Comparison of ENCODE assay signal across 21 mouse cellular contexts in the genomic region with DNA sequence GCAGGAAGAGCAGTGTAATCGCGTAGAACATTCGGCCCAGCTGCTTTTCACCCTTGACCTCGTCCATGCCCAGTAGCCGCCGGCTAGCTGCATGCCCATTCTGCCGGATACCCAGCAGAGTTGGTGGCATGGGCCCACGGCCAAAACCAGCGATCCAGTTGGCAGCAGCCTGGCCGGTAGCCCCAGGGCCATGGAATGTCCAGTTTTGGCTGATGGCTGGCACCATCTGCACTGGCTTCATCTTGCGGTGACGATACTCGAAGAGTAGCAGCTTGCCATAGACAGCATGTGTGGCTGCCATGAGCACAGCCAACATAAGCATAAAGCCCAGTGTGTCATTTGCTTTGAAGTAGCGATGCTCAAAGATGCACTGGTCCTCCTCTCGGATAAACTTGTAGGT. TPM values are rescaled to one million over a fixed set of nuclear protein-coding genes. Genes with fewer than 3 reads are reported as not detected.
DNase-seq lines count a peak whose midpoint lies in the region; TF ChIP-seq lines count a peak whose summit lies in the region.
"Had no signal": no experiment of that assay in that cellular context is flagged by ENCODE, and none has a peak within 500 bp of the region (broad histone marks: within the 10 kb centered on the region; RNA-seq: fewer than 3 reads in every experiment).

No protein-coding gene starts in this region.

- no peaks in the 10 kb centered on the region for H3K36me3 ChIP-seq in E14TG2a.4 (ENCODE audit: insufficient read depth, low read length)
- H3K36me3 ChIP-seq: G1E; lung, embryonic 15.5 days; stomach, embryonic 15.5 days had no signal

- WGBS in cerebellum, adult 2 months: 11% methylated on average over 15 of the region's 15 CpGs

- peak overlapping the region; percentile 53 for H3K4me3 ChIP-seq in E14TG2a.4 (replicated peaks; ENCODE audit: low read length)
- H3K4me3 ChIP-seq in cerebellum, adult 2 months (replicated peaks; ENCODE audit: insufficient read depth, low read depth, low read length): no peak overlapping the region
- H3K4me3 ChIP-seq: forebrain, embryonic 10.5 days; limb, embryonic 15.5 days; lung, embryonic 15.5 days; stomach, embryonic 15.5 days had no signal

- H3K27me3 ChIP-seq in E14TG2a.4 (ENCODE audit: insufficient read depth, low read length): no peaks in the 10 kb centered on the region
- no peaks in the 10 kb centered on the region for H3K27me3 ChIP-seq in cerebellum, adult 2 months (ENCODE audit: control insufficient read depth, insufficient read depth, low read length)

- no peak for TF ChIP-seq CTCF in E14TG2a.4 (conservative IDR thresholded peaks at IDR 0.05; ENCODE audit: low read length)
- TF ChIP-seq CTCF in cerebellum, adult 2 months (IDR thresholded peaks at IDR 0.05; ENCODE audit: borderline replicate concordance, insufficient read depth, low read depth, low read length): no peak

- H3K4me1 ChIP-seq in E14TG2a.4 (replicated peaks; ENCODE audit: low read depth, low read length): peaks cover 11% of the 10 kb centered on the region
- H3K4me1 ChIP-seq in cerebellum, adult 2 months (ENCODE audit: control insufficient read depth, insufficient read depth, low read length): peaks cover 13% of the 10 kb centered on the region
- H3K4me1 ChIP-seq: limb, embryonic 15.5 days; lung, embryonic 15.5 days; stomach, embryonic 15.5 days had no signal

- no peaks in the 10 kb centered on the region for H3K9me3 ChIP-seq in E14TG2a.4 (ENCODE audit: low read length)
- H3K9me3 ChIP-seq: forebrain, embryonic 10.5 days; G1E; limb, embryonic 15.5 days; lung, embryonic 15.5 days; stomach, embryonic 15.5 days had no signal

- H3K27ac ChIP-seq in cerebellum, adult 2 months (ENCODE audit: insufficient read depth, low read length): peak overlapping the region; percentile 15
- H3K27ac ChIP-seq: forebrain, embryonic 10.5 days; limb, embryonic 15.5 days; liver, embryonic 14.5 days; lung, embryonic 15.5 days; macrophage; stomach, embryonic 15.5 days had no signal

- no peak for TF ChIP-seq POLR2A in cerebellum, adult 2 months (IDR thresholded peaks at IDR 0.05; ENCODE audit: borderline replicate concordance, insufficient read depth, low read length)

- peak; percentile 18 for DNase-seq in gastrocnemius, postnatal 25 days
- DNase-seq in gastrocnemius, postnatal 10 days: no peak
- peak; percentile 65 to 72 for DNase-seq in cerebellum, adult 2 months
- DNase-seq in cerebellum, postnatal 25 days: peak; percentile 65 to 75
- no peak for DNase-seq in ovary, adult 18-20 months (ENCODE audit: low spot score)
- no peak for DNase-seq in thymus, postnatal 10 days (ENCODE audit: low spot score in 2 of 2)
- DNase-seq: adrenal gland, adult 2 months; forebrain, postnatal 0 days; kidney, adult 11 months; layer of hippocampus, adult 9-11 months; thymus, adult 18-20 months had no signal

RNA-seq across cellular contexts. Expression of a gene that starts 4.4 kb away (rescaled TPM):
- total RNA-seq in gastrocnemius, postnatal 25 days (2021): 1 to 10 TPM; 8.2 to 9.3 TPM
- total RNA-seq in gastrocnemius, postnatal 10 days (2021): 10 to 100 TPM; 12.3 to 17.8 TPM
- 191 and 195 TPM in 2 replicates for polyA plus RNA-seq in cerebellum, adult 2 months (2012; rRNA removed)

RNA-seq across cellular contexts. Expression of a gene that starts 19.3 kb away (rescaled TPM):
- total RNA-seq in gastrocnemius, postnatal 25 days (2021): 1 to 10 TPM in 1 of 2 experiments, under 1 TPM in 1; 0.72 to 1.3 TPM
- 1 to 10 TPM; 2.7 to 4.3 TPM for total RNA-seq in gastrocnemius, postnatal 10 days (2021)
- polyA plus RNA-seq in cerebellum, adult 2 months (2012; rRNA removed): 25.5 and 28.8 TPM in 2 replicates

RNA-seq across cellular contexts. Expression of a gene that starts 21.9 kb away (rescaled TPM):
- total RNA-seq in gastrocnemius, postnatal 25 days (2021): 1 to 10 TPM in 1 of 2 experiments, under 1 TPM in 1; 0.41 to 1.2 TPM
- total RNA-seq in gastrocnemius, postnatal 10 days (2021): 1 to 10 TPM; 2.2 to 3.3 TPM
- polyA plus RNA-seq in cerebellum, adult 2 months (2012; rRNA removed): 18.3 and 21.0 TPM in 2 replicates
- total RNA-seq: granulocyte monocyte progenitor cell, adult 5-6 weeks; hematopoietic stem cell, adult 5-6 weeks had no signal
- polyA plus RNA-seq: G1E, macrophage had no signal

Comparison
In these comparisons a context has a peak if more than half of its experiments do, and no peak if none do; other contexts are left out.
1. DNase-seq: peak in gastrocnemius, postnatal 25 days (single experiment), cerebellum, adult 2 months (2 of 2) and cerebellum, postnatal 25 days (2 of 2); none in gastrocnemius, postnatal 10 days (single experiment), ovary, adult 18-20 months (single experiment) and thymus, postnatal 10 days (0 of 2).